Mouse (Mus musculus) bone marrow macrophage, adult 2 months (primary cell): Measurements from ENCODE around the gene Gm38431. TPM values are rescaled to one million over a fixed set of nuclear protein-coding genes. Genes with fewer than 3 reads are reported as not detected.

Source experiments
- H3K27ac ChIP-seq: 2 replicates; pipeline ENCODE4 v1.5.1; 2012; ENCODE audit warnings: low read depth, low read length; ENCODE audit not compliant: insufficient read depth
- H3K4me1 ChIP-seq: 2 replicates; pipeline ENCODE4 v1.6.1; 2012; ENCODE audit warnings: low read length; ENCODE audit not compliant: control insufficient read depth, insufficient read depth
- H3K4me3 ChIP-seq: 2 replicates; pipeline ENCODE4 v1.5.1; 2012; ENCODE audit warnings: mild to moderate bottlenecking, low read length, moderate library complexity; ENCODE audit not compliant: insufficient read depth
- CTCF ChIP-seq: IDR thresholded peaks from 2 replicates; pipeline ENCODE4 v1.5.1; 2012; ENCODE audit warnings: low read depth, mild to moderate bottlenecking, low read length, moderate library complexity
- POLR2A ChIP-seq: IDR thresholded peaks from 2 replicates; pipeline ENCODE4 v1.6.1; 2012; ENCODE audit warnings: mild to moderate bottlenecking, low read depth, low read length, borderline replicate concordance
- polyA plus RNA-seq: library from polyadenylated mRNA; stranded (reverse); fragments of >200 nt; gene quantifications from 2 replicates; pipeline ENCODE4 v1.2.4, GENCODE M21; 2012; ENCODE audit not compliant: missing spikeins, insufficient read depth, insufficient read length

Gene Gm38431
- polyA plus RNA-seq, 1 experiment = 1.3 TPM

GRCm38 (mm10) chr9:21090537-21090936, 1.3 kb downstream of the Gm38431 start:
- TF ChIP-seq CTCF (no peak), POLR2A (no peak)
- peak overlapping the region; percentile 61 for H3K4me3 ChIP-seq
- H3K27ac ChIP-seq = no peak overlapping the region
- H3K4me1 ChIP-seq = peaks cover 14% of the 10 kb centered on the region

- Histone ChIP-seq H3K4me3 (no peak overlapping the region), H3K27ac (no peak overlapping the region), H3K4me1 (no peaks in the 10 kb centered on the region)
- no peak for TF ChIP-seq CTCF
- no peak for TF ChIP-seq POLR2A
Observed at GRCm38 (mm10) chr9:21083324-21083723, 8.5 kb downstream of the Gm38431 start.

GRCm38 (mm10) chr9:21081127-21081526, 10.7 kb downstream of the Gm38431 start:
- no peak for TF ChIP-seq POLR2A
- no peak for TF ChIP-seq CTCF
- H3K4me1 ChIP-seq = no peaks in the 10 kb centered on the region
- no peak overlapping the region for H3K27ac ChIP-seq
- H3K4me3 ChIP-seq = no peak overlapping the region

GRCm38 (mm10) chr9:21075625-21076024, 16.2 kb downstream of the Gm38431 start:
- Histone ChIP-seq H3K4me3 (no peak overlapping the region), H3K4me1 (peaks cover 9% of the 10 kb centered on the region), H3K27ac (no peak overlapping the region)
- TF ChIP-seq CTCF = no peak
- no peak for TF ChIP-seq POLR2A

- no peak for TF ChIP-seq POLR2A
- TF ChIP-seq CTCF = no peak
- H3K27ac ChIP-seq = no peak overlapping the region
- H3K4me1 ChIP-seq = peaks cover 9% of the 10 kb centered on the region
- H3K4me3 ChIP-seq = no peak overlapping the region
Observed at GRCm38 (mm10) chr9:21074173-21074572, 17.6 kb downstream of the Gm38431 start.

- Histone ChIP-seq H3K27ac (peak within 1 kb of the TSS; percentile 48), H3K4me1 (peaks cover 9% of the 10 kb centered on the region), H3K4me3 (peak within 1 kb of the TSS; percentile 95)
- no peak for TF ChIP-seq CTCF
- no peak; the same call in 1 of the 2 replicates for TF ChIP-seq POLR2A
Observed at GRCm38 (mm10) chr9:21073044-21073840, 18.6 kb downstream of the Gm38431 start, which contains the start of the genes Gm49373 and Fdx1l. Gene Gm49373, minus strand, starts transcription at chr9:21073096. Gene Fdx1l, minus strand, starts transcription at chr9:21073614.

GRCm38 (mm10) chr9:21072641-21073040, 19.2 kb downstream of the Gm38431 start:
- Histone ChIP-seq H3K27ac (peak overlapping the region; percentile 48; the same call in 1 of the 2 replicates), H3K4me3 (peak overlapping the region; percentile 95), H3K4me1 (peaks cover 9% of the 10 kb centered on the region)
- TF ChIP-seq POLR2A = no peak
- TF ChIP-seq CTCF = no peak

- H3K4me1 ChIP-seq = peaks cover 13% of the 10 kb centered on the region
- no peak within 1 kb of the TSS for H3K27ac ChIP-seq
- no peak for TF ChIP-seq CTCF
- TF ChIP-seq POLR2A = no peak
- no peak within 1 kb of the TSS for H3K4me3 ChIP-seq
Observed at GRCm38 (mm10) chr9:21067006-21067684, 24.7 kb downstream of the Gm38431 start, which contains the start of gene Zglp1. Gene Zglp1, minus strand, starts transcription at chr9:21067093.

- no peak overlapping the region for H3K27ac ChIP-seq
Observed at GRCm38 (mm10) chr9:21062928-21063327, 28.9 kb downstream of the Gm38431 start.

GRCm38 (mm10) chr9:21051578-21051977, 40.2 kb downstream of the Gm38431 start:
- Histone ChIP-seq H3K4me3 (no peak overlapping the region), H3K4me1 (no peaks in the 10 kb centered on the region)
- TF ChIP-seq POLR2A (no peak), CTCF (no peak)

More at GRCm38 (mm10) chr9:21062928-21063327, 28.9 kb downstream of the Gm38431 start:
- H3K4me3 ChIP-seq = no peak overlapping the region
- TF ChIP-seq POLR2A = no peak
- no peak for TF ChIP-seq CTCF
- H3K4me1 ChIP-seq = peaks cover 7% of the 10 kb centered on the region

More at GRCm38 (mm10) chr9:21051578-21051977, 40.2 kb downstream of the Gm38431 start:
- no peak overlapping the region for H3K27ac ChIP-seq
